Mouse (Mus musculus): ENCODE data around the gene Fam20a.

GRCm38 (mm10) chr11:109669149-109669708 is 52.9 kb downstream of the Fam20a start:
- no peak for TF ChIP-seq CTCF (IDR thresholded peaks at IDR 0.05; ENCODE audit: low read depth)
- no peak for TF ChIP-seq EP300 (optimal IDR thresholded peaks at IDR 0.05)

Measured in stomach, postnatal 0 days (tissue).